Mouse (Mus musculus) central nervous system, embryonic 14 days (tissue): Measurements from ENCODE around the gene B3glct. TPM values are rescaled to one million over a fixed set of nuclear protein-coding genes. Genes with fewer than 3 reads are reported as not detected.

Source experiments
- polyA plus RNA-seq: library from polyadenylated mRNA; depleted of rRNA; stranded (reverse); fragments of >200 nt; gene quantifications from 2 replicates; pipeline ENCODE4 v1.2.3, GENCODE M21; 2012; rRNA removed

B3glct gene
- polyA plus RNA-seq: 18.8 and 20.1 TPM in 2 replicates

GRCm38 (mm10) chr5:149678100-149678989, at the start of gene B3glct:
Gene B3glct (plus strand): TSS chr5:149678230.

GRCm38 (mm10) chr5:149636075-149636920, 41.7 kb upstream of the B3glct start, which contains the start of gene Hsph1:
Gene Hsph1 (minus strand): TSS chr5:149636376.

Other genes starting within 250 kb of the B3glct start
- gene Tex26, start 238.6 kb upstream of the B3glct start, polyA plus RNA-seq: 1.2 and 1.7 TPM in 2 replicates
- 0.34 and 0.65 TPM in 2 replicates for gene Wdr95, start 149.6 kb upstream of the B3glct start, polyA plus RNA-seq
- gene Hsph1, start 41.9 kb upstream of the B3glct start, polyA plus RNA-seq: 93.2 and 107 TPM in 2 replicates